Mouse (Mus musculus) cerebellum, postnatal 25 days (tissue): ENCODE results near the gene Ttyh3.
"Not testable (repeated sequence)": the region's sequence is repeated elsewhere in the genome, so short reads cannot be mapped to it uniquely, and the experiment has no call there.

ENCODE experiments used
- DNase-seq, 2 experiments: peaks; one replicate each; pipeline ENCODE4 v3.0.0; 2021; ENCODE audit warnings: mixed read lengths in 2 of 2

Gene Ttyh3

DNA sequence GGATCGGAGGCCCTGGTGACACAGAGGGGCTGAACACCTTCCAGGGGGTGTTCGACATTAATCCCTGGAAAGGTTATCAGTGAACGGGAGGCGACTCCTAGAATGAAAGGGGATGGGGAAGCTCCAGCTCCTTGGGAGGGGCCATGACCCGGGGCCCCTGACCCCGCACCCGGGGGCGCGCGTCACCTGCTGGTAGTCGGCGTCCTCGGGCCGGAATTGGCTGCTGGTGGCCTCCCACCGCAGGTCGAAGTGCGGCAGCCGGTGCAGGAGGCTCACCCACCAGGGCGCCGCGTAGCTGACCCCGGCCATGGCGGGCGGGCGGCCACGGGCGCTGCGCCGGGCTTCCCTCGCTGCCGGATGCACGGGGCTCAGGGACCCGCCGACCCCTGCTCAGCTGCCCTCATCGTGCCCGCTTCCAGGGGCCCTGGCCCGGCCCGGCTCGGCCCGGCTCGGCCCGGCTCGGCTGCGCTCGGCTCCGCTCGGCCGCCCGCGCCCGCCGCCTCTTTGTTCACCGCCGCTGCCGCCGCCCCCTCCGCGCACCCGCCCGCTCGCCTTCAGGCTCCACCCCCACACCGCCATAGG, at the start of gene Ttyh3:
Ttyh3 (minus strand) TSS at position 513 of the 582 bp plus-strand sequence.
- no peak for DNase-seq

DNA sequence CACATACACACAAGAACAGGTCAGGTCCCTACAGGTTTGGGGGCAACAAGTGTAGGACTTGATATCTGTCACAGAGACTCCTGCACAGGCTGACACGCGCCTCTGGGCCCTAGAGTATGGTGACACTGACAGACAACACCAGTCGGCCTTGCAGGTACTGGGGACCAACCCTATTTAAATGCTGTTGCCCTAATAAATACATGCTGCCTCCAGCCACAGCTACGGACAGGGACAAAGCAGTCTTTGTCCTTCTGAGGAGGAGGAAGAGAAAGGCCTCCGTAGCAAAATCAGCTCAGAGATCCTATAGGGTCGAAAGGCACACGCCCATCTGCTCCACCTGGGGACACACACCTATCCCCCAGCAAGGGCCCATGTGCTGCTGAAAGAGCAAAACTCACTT, 47.2 kb upstream of the Ttyh3 start:
- DNase-seq, result no peak

DNA sequence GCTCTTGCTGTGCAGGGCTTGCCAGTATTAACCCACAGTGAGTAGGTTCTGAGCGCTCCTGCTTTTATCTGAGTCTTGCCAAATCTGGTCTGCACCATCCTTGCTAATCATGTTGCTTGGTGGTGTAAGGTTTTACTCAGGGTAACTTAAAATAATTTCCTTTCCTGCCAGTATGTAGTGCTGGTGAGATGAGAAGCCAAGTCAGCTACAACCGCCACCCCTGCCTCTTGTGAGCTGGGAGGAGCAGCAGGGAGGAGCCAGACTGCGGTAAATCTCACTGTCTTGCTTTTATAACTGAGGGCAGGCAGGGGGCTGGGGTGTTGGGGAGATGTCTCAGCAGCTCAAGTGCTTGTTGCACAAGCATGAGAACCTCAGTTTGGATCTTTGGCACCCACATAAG, 39.6 kb upstream of the Ttyh3 start:
- DNase-seq, result no peak

DNA sequence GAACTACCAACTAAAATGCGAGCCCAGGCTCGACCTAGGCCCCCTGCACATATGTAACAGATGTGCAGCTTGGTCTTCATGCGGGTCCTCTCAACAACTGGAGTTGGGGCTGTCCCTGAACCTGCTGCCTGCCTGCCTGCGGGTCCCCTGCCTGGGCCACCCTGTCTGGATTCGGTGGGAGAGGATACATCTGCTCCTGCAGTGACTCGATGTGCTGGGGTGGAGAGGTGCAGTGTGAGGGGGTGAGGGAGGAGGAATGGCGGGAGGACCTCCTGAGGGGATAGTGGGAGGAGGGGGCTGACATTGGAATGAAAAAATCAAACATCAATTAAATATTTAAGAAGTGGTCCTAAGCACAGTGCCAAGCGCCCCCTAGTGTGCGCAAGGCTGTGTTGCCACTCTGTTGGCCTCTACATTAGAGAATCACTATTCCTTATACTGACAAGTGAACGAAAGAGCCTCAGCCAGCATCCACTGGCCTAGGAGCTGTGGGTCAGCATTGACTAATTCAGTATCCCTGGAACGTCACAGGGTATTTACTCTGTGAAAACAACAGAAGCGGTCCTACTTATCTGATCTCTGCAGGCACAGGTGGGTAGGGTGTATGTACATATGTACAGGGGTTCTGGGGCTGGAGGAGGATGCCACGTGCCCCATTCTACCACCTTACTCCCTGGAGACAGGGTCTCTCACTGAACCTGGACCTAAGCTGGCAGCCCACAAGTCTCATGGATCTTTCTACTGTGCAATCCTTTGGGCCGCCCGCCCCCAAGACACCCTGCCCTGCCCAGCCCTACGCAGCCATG, 35.7 kb upstream of the Ttyh3 start:
- DNase-seq, result peak; percentile 50 to 75

DNA sequence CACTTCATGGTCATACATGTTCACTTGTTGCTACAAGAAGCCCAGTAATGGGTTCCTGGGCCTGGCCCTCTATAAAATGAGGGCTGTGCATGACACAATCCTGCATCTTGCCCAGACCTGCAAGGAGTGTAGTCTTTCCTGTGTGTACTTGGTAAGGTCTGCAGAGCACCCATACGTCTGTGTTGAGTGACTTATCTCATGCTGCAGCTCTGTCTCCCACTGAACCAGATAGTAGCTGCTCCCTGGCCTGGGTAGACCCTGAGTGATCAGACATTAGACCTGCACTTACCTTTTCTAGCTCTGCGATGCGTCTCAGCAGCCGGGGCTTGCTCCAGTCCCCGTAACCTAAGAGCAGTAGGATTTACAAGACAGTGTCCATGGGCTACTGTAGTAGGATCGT, 33.3 kb upstream of the Ttyh3 start:
- DNase-seq, result no peak

DNA sequence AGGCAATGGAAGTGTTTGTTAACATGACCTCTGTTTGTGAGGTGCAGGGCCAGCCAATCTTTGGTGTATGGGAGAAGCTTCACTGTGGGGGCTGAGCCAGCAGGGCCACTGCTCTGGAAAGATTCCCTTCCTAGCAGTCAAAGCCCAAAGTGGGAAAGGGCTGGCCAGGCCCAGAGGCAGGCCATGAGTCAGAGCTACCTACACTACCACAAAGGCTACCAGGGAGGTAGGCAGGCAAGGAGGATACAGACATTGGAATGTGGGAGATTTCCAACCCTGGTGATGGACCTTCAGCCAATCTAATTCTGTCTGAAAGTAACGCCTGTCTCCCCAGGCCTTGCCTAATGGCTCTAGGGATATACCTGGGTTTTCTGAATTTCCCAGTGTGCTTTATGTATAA, 32.1 kb upstream of the Ttyh3 start:
- no peak for DNase-seq

DNA sequence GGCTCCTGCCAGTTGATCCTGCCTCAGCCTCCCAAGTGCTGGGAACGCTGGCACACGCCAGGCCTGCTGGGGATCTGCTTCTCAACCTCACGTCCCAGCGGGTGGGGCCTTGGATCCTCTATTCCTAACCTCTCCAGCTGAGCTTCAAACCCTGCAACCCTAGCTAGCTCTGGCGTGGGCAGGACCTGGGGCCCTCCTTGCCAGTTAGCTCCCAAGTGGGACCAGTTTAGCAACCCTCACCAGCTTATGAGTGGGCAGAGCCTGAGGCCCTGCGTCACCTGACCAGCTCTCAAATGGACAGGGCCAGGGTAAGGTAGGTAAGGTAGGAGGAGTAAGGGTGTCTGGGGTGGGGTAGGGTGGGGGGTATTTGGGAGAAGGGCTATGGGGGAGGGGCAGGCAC, 31.2 kb upstream of the Ttyh3 start:
- DNase-seq, result no peak

DNA sequence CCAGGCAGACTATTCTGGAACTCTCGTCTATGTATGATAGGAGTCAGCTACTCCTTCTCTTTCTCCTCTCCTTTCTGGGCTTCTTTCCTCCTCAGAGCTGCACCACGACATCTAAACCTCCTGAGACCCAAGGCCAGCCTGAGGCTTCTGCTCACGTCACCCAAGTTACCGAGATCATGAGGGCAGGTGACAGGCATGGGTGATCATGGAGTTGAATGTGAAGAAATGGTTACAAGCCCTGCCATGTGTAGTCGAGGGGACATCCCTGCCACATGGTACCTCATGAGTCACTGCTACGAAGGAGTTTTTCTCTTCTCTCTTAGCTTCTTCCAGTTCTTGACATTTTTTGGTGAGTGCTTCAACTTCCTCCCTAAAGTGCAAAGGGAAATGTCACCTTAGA, 28.3 kb upstream of the Ttyh3 start:
- no peak for DNase-seq

DNA sequence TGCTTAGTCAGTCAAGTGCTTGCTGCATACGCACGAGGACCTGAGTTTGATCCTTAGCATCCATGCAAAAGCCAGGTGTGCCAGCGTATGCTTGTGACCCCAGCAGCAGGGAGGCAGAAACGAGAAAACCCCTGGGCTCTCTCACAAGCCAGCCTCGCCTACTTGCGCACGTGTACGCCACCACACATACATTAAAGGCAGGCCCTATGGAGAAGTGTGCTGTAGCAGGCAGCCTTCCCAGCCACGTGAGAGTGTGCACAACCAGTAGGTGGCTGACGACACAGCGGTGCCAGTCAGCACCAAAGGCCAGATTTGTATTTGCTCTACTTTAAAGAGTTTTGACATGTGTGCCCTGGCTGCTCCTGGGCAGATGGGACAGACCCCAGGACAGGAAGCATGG, 26.8 kb upstream of the Ttyh3 start:
- DNase-seq, result no peak

DNA sequence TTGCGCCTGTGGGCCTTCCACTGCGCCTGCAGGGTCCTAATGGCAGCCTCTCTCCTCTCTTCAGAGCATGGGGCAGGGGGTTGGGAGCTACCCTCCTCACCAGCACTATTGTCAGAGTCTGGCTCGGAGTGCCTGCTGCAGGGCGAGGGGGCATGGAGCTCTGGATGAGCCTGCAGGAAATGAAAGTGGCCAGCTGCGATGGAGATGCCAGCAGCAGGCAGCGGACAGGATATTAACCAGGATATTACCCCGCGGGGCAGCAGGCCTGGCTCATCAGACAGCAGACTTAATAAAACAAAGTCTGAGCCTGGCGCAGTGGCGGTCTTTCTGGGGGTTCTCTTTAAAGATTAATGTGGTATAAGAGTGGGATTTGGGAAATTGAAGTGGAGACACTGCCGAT, 26.2 kb upstream of the Ttyh3 start:
- no peak for DNase-seq

DNA sequence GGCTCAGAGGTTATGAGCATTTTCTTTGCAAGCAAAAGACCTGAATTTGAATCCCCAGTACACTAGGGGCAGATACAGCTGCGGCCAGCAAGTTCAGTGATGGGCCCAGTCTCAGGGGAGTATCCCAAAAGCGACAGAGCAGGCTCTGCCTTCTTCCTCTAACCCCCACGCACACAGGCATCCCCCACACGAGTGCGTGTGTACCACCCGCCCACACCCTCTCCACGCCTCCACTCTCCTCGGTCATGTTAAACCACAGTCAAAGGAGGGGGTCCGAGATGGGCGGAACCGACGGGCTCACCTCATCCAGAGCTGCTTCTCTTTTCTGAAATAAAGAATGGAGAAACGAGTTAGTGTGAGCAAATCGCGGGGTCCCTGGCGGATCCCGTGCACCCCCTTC, 25.2 kb upstream of the Ttyh3 start:
- DNase-seq, result no peak

DNA sequence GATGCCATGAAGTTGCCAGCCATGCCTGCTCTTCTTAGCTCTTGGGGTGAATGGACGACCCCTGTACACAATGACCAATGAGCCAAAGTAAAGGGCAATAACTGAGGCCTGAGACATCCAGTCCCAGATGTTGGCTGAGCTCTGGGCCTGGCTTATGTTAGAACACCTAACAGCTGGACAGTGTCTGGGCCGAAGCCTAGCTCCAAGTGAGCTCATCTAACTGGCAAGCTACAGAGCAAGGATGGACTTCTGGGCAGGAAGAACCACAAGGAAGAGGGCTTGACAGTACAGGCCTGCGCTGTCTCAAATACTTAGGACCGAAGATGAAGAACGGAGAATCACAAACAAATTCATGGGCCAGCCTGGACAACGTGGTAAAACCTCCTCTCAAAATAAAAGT, 23.8 kb upstream of the Ttyh3 start:
- DNase-seq, result not testable (repeated sequence)

DNA sequence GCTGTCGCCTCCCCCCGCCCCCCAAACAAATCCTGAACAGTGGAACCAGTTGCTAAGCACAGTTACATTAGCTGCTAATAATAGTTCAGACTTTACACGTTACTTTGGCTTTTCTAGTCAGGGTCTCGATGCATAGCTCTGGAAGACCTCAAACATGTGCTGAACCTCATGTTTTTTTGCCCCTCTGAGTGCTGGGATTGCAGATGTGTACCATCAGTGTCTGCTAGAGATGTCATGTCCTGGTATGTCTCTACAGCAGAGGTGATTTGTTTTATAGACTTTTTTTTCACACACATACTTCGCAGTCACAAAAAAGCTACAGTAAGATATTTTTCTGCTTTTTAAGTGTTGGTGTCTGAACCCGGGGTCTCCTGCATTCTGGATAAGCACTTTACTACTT, 23.3 kb upstream of the Ttyh3 start:
- no peak for DNase-seq

DNA sequence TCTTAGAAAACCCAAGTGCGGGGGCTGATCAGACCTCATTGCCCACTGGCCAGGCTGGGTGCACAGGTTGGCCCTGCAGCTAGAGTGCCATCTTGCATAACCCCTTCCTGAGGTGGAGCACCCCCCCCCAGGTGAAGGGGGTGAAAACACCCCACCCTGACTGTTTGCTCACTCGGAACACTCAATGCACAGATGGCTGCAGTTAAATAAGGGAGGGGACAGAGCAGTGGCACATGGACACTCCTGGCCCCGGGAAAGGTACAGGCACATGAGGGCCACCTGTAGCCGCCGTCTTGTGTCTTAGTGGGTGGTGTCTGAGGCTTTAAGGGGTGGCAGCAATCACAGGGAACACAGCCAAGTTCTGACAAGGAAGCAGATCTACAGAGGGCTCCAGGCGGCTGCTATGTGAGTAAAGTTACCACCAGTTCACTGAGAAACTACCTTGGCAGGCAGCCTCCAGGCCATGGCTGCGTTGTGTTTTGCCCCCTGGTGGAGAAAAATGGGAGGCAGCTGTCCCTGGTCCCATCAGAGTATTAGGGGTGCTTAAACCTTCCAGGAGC, 14.9 kb upstream of the Ttyh3 start:
- DNase-seq, result peak; percentile 62 to 77

DNA sequence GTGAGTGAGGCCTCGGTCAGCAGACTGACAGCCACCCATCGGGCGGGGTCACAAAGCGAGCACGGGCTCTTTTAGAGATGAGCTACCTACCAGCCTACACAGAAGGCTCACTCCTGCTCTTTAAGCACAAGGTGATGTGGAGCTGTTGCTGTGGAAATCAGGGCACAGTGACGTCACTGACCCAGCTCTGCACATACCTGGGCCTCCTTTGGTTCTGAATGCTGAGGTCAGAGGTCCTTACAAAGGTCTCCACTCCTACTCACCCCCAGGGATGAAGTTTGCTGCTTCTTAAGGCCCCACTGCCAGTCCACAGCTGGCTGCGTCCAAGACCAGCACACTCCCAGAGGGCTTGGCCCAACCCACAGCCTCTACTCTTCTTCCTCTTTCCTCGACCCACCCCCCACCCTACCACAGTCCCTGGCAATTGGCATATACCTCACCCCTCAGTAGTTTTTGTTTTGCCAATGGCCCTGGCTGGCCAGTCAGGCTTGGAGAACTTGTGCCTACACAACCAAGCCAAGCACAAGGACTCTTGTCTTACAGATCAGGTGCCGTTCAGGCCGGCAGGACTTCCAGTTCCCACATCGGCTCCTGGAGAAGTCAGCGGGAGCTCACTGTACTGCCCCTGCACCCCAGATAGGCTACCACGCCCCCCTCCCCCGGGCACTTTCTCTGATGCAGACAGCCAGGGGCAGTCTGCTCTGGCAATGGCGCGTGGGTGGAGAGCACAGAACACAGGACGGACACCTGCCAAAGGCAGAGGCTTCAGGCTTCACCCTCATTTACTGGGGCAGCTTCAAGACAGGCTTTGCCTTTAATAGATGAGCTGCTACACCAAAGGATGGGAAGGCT, 14.1 kb upstream of the Ttyh3 start:
- DNase-seq, result peak; percentile 33 to 43

DNA sequence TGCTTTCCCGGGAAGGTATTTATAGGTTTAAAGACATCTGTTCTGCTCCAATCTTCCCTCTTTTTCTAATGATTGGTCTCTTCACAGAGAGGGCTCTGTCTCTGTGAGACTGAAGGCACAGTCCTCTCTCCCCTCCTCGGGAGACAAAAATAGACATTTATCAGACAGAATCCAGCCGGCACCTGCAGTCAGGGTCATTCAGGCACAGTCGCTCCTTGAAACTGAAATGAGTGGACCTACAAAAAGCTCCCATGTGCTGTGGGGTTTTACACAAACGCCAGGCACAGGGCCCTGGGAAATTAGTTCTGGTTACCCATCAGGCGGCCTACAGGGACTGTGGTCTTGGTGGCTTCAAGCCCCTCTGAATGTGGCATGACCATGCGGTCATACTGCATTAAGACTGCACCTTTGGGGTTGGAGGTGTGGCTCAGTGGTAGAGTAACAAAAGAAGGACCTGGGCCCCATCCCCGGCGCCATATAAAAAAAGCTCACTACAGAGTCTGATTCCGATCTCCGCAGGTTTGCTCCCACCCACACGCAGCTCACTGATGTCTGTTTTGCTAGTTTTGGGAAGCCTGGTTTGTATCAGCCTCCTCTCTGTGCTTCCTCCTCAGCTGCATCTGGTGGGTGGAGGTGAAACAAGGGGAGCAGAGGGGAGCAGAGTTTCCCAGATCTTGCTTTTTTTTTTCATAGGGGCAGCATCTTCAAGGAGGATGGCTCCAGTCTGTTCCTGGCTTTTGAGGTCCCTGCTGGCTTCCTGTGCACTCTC, 13.2 kb upstream of the Ttyh3 start:
- no peak for DNase-seq

DNA sequence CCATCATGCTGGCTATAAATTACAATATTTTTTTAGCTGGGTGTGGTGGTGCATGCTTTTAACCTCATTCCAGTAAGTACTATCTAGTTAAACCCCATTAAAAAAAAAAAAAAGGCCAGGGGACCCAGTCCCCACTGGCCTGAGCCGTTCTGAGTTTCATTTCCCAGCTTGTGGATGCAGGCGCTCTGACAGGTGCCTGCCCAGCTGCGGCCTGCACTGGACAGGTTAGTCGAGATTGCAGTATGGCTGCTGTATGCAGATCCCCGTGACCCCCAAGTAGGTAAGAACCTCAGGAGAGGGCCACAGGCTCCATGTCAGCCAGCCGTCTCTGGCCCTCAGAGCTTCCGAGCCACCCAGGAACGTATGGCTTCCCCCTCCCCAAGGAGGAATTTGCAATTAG, 12.6 kb upstream of the Ttyh3 start:
- no peak for DNase-seq

DNA sequence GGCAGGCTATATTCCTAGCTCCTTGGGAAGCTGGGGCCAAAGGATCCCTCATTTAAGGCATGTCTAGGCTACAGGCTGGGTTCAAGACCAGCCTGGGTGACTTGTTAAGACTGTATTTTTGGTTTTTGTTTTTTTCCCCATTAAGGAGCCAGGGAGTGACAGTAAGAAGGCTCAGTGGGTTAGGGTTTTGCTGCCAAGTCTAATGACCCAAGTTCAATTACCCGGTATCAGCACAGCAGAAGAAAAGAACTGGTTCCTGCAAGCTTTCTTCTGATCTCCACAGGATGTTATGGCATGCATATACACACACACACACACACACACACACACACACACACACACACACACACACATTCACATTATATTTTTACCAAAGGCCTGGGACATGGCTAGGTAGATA, 11.6 kb upstream of the Ttyh3 start:
- DNase-seq, result no peak

DNA sequence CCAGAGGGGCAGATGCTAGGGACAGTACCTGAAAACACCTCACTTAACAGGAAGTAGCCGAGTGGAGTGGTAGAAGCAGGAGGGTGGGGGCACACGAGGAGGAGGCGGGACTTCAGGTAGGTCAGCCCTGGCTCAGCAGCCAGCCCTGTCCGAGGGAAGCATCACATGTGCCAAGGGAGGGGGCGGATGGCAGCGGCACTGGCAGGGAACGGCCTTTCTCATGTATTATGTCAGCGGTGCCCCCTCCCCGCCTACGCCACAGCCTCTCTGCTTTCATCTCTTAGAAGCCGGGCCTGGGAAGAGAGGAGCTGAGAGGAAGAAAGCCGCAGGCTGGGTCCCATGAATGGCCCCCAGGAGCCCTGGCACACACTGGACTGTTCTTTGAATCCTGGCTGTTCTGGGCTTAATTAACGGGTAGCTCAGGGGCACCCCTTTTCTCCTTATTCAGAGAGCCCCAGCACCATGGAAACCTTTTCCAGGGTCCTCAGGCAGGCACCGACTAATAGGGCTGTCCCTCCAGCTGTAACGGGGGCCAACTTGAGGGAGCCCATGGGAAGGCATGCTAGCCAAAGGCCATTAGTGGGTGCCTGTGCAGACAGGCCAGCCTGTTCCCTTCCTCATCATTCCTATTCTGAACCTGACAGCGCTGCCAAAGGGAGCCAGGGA, 10.9 kb upstream of the Ttyh3 start:
- DNase-seq, result peak; percentile 56 to 69

DNA sequence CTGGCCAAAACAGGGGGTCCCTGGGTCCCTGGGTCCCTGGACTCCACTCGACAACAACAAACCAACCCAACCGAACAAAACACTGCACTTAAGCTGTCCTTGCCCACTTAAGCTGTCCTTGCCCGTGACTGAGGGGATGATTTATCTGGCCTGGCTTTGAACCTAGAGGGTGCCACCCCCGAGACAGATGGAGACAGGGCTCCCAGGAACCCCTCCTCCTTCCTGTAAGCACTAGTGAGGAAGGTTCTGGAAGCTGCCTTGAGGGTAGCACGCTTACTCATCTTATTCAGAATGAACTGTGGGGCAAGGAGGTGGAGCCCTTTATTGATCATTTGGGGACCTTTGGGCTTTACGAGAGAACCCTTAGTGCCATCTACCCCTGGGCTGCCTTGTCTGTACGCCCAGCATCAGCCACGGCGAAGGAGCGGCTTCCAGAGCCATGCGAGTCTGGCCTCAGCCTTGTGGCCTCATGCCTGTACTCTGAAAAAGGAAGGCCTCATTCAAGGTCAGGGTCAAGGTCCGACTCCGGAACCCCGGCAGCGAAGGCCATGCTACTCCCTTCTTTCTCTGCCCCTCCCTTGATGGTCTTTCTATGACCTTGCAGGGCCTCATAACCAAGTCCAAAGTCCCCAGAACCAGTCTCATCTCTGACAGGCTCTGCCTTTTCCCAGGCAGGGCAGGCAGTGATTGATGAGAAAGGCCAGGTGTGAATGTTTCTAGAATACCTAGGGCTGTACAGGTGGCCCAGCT, 5.4 kb upstream of the Ttyh3 start:
- DNase-seq, result no peak

DNA sequence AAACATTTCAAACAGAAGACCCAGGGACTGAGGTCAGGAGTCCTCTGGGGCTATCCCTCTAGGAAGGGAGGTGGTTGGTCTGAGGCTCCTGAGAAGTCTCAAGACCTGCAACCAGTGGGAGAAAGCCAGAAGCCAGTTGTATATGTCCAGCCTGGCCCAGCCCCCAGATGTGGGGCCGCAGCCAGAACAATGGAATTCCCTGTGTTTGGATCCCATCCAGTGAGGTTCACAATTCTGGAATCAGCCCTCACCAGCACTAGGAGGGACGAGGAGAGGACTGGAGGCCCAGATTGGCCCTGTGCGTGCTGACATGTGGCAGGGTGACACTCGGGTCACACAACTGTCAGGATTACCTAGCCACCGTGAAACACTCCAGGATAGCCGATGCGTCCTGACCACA, 3.8 kb upstream of the Ttyh3 start:
- no peak for DNase-seq
